Mouse (Mus musculus): ENCODE measurements around the gene Pzp.

The Pzp gene

GRCm38 (mm10) chr6:128479463-128480454 lies 46.8 kb downstream of the Pzp start:
- peak; percentile 98 for DNase-seq

DNA sequence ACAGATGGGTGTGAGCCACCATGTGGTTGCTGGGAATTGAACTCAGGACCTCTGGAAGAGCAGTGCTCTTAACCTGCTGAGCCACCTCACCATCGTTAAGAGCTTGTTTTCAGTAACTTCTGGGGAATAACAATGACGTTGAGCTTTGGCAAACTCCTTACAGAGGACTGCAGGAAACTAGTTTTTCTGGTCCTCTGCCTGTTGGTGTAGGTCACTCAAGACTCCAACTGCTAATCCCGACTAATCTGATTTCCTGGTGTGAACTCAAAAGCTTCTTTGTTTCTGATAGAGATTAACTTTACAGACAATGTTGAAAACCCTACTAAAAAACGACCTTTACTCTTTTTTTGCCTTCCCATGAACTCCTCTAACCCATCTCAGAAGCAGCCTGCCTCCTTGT lies 49.0 kb downstream of the Pzp start:
- DNase-seq: no peak

DNA sequence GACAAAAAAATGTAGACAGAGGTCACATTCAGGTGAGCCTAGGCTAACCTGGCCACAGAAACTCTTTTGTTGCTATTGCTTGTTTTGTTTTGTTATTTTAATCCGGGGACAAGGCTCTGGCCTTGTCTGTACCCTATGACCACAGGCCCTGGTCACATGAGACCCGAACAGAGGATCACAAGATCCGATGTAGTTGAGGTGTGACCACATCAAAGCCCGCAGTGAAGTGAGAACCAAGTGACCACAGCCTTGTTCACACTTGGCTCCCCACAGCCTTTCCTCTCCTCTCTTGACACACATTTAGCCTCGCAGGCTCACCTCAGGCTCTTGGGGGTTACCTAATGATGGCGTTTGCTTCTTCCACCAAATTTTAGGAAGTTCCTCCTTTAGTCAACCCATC lies 52.4 kb downstream of the Pzp start:
- DNase-seq: no peak

DNA sequence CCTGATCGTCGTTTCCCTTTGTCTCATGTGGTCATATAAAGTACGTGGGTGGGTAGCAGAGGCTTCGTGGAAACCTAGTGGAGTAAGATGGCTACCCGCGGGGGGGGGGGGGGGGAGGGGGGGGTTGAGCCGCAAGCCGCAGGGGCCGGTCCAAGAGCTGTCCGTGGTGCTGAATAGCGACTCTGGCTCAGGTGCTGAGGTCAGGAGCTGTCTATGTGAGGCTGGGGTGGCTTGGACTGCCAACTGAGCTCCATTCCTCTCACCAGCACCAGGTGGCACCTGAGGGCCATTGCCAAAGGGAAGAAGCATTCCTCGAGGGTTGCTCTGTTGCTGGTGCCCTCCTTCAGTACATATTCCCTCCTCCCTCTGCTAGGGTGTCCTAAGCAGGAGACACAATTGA lies 57.1 kb downstream of the Pzp start:
- DNase-seq: no peak

- DNase-seq: no peak
These were observed 59.2 kb downstream of the Pzp start for GRCm38 (mm10) chr6:128467298-128467697.

DNA sequence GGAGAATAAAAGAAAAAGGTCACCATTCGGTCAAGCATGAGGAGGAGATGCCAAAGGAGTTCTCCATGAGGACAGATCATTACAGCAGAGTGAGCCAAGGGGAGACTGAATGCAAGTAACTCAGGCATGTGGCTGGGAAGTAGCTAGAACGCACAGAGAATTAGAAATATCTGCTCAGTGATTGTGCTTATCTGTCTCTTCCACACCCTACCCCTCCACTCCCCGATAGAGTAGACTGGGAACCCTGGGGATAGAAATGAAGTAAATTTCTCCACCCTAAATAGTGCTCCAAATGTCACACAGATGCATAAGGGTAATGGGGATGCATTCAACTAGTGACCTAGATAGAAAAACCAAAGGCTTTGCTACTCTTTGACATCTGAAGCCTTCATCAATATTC lies 60.0 kb downstream of the Pzp start:
- DNase-seq: no peak

DNA sequence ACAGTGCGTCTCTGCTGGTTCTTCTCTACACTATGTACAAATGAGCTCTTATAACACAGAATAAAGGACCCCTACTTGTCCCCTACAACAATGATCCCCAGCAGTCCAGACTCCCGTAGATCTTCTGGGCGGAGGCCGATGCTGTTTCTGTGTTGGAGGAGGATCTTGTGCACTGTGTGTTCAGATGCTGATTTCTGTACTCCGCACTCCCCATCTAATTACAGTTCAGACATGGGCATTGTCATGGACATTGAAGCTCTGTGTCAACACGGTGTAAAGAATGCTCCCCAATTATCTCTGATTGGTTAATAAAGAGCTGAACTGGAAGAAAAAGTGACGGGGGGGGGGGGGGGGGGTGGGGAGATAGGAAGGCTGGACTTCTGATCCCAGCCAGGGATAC lies 60.5 kb downstream of the Pzp start:
- DNase-seq: no peak

- DNase-seq: no peak
These were observed 61.5 kb downstream of the Pzp start for GRCm38 (mm10) chr6:128464996-128465395.

DNA sequence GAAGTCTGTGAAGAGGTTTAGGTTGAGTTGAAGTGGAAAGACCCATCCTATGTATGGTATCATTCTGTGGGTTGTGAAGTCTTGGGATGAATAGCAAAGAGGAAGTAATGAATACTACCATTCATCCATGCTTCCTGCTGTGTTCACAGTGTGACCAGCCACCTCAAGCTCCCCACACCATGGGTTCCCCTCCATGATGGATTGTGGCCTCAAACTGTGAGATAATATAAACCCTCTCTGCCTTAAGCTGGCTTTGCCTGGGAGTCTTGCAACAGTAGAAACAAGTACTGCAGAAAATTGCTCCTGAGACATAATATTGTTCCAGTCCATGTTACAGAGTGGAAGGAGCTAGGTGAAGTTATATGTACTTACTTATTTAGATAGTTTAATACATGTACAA lies 64.9 kb downstream of the Pzp start:
- DNase-seq: no peak

DNA sequence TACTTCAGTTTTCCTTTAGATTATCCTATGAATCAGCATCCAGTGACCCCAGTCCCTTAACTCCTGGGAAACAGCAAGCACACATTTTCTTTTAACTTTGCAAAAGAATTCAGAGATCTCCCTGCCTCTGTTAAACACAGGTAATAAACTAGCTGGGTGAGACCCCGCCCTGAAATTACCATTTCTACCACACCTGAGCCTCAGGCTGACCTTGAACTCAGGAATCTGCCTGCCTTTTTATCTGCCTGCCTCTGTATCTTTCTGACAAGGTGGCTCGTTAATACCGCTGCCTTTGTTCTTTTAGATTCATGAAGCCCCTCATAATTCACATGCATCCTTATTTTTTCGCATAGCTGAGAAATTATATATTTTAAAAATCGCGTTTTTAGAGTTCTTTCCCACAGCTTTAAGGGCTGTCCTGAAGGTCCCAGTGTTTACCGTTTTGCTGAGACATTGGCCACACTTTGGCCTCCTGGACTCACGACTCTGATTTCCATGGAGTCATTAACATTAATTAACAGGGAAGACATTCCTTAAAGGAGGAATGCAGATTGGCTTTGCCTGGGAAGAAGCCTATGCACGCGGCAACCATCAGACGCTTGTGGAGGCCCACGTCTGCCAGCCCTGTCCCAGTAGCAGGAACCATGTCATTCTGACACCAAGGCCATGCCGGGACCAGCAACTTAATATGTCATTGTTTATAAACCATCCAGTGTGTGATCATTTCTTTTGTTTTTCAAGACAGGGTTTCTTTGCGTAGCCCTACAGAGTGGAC lies 65.6 kb downstream of the Pzp start:
- no peak for DNase-seq

DNA sequence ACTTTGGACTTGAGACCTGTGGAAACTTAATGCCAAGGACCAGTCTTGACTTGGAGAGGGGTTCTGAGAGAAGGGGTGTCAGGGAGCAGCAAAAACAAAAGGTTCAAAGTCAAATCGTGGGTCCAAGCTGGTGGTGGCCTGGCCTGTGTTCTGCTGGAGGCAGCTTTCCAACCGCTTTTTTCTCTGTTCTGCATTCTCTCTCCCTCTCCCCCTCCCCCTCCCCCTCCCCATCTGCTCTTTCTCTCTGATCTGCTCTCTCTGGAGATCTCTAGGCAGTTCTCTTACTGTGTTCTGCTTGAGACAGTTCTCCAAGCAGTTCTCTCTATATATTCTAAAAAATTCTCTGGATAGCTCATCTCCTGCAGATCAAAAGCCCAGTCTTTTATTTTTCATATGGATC lies 66.2 kb downstream of the Pzp start:
- no peak for DNase-seq

DNA sequence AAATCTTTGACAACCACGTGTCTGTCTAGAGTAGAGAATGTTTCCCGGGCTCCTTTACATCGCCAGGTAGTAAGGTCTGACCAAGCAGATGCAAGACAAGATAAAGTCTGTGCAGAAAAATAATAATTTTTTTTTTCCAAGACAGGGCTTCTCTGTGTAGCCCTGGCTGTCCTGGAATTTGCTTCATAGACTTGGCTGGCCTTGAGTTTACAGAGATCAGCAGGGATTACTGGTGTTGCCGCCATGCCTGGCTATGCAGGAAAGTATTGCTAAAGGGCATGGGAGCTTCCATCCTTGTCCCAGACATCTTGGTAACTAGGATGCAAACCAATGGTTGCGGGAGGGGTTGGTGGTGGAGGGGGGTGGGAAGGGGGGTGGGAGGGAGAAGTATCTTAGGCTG lies 69.3 kb downstream of the Pzp start:
- DNase-seq: no peak

GRCm38 (mm10) chr6:128455835-128456605 lies 70.5 kb downstream of the Pzp start:
- DNase-seq: no peak

- DNase-seq: no peak
These were observed 79.5 kb downstream of the Pzp start for GRCm38 (mm10) chr6:128447063-128447462.

GRCm38 (mm10) chr6:128445761-128446535 lies 80.6 kb downstream of the Pzp start:
- DNase-seq: peak; percentile 75

DNA sequence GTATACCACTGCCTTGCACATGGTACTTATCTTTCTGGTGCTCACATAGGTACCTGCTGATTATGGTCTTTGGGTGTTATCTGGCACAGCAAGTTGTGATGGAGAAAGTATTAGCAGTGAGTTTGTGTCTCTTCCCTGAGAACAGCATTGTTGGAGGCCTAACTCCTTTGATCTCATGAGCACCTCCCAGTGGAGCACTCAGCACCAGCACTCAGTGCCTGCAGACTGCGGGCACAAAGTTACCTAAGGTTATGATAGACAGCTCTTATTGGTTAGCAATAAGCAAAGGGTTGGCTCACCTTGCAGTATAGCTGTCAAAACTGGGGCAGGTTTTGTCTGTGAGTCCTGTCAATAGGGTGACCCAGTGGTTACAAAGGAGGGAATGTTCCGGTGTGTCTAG lies 86.3 kb downstream of the Pzp start:
- peak; percentile 42 for DNase-seq

GRCm38 (mm10) chr6:128438871-128439341 lies 87.6 kb downstream of the Pzp start:
- peak; percentile 70 for DNase-seq

- DNase-seq: peak; percentile 91
These were observed 88.1 kb downstream of the Pzp start, which contains the start of gene Fkbp4 for GRCm38 (mm10) chr6:128438317-128438870. Fkbp4 (minus strand) TSS chr6:128438677.

DNA sequence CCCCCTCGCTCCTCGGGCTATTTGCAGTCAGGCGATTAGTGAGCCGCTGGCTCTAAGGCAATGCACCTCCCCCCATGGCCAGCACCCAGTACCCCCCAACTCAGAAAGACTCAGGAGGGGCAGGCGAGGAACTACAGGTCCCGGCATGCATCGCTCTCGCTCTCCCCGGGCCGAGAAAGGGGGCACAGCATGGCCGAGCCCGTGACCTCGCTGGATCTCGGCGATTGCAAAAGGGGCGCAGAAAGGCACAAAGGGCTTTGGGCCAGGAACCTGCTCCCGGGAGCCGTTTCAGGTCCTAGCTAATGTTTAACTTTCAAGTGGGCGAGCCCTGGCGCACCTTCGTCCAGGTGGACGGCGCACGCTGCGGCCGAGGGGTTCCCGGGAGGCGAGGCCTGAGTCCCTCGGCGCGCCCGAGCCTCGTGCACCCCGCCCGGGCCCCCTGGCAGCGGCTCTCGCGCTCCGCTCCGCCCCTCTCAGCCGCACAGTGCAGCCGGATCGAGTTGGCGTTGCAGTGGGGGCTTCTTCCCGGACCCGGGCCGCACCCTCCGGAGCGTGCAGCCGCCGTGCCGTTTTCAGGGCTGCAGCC lies 88.7 kb downstream of the Pzp start:
- DNase-seq: peak; percentile 78

GRCm38 (mm10) chr6:128437288-128437687 lies 89.2 kb downstream of the Pzp start:
- no peak for DNase-seq

- peak; percentile 63 for DNase-seq
These were observed 90.0 kb downstream of the Pzp start for GRCm38 (mm10) chr6:128436356-128437005.

All from cerebellum, adult 9-10 months (tissue).